Mouse (Mus musculus) kidney, postnatal 0 days (tissue): ENCODE measurements around the gene Ezh2. TPM values are rescaled to one million over a fixed set of nuclear protein-coding genes. Genes with fewer than 3 reads are reported as not detected.
A peak's percentile ranks its signal among the peaks of the same experiment; 100 is the strongest.

Experiments
- ATAC-seq: fragments of 200-750 bp; cut with Nextera tagmentation; replicated peaks from 2 replicates; pipeline ENCODE4 v1.8.0; 2017; ENCODE audit warnings: low read depth, moderate number of reproducible peaks, moderate TSS enrichment, moderate library complexity; ENCODE audit not compliant: low FRiP score
- DNase-seq: peaks from one replicate; pipeline ENCODE4 v3.0.0-alpha.2; 2016; ENCODE audit warnings: low spot score
- H3K27ac ChIP-seq: fragments of 300-500 bp; sonication (generic); 2 replicates; pipeline ENCODE4 v1.5.1; 2014; ENCODE audit warnings: mild to moderate bottlenecking
- H3K27me3 ChIP-seq: fragments of 300-500 bp; sonication (generic); 2 replicates; pipeline ENCODE4 v1.6.1; 2014; ENCODE audit warnings: low read length, mixed read lengths; ENCODE audit not compliant: insufficient read depth
- H3K36me3 ChIP-seq: fragments of 300-500 bp; sonication (generic); 2 replicates; pipeline ENCODE4 v1.6.1; 2014; ENCODE audit warnings: low read length, mixed read lengths; ENCODE audit not compliant: insufficient read depth
- H3K4me1 ChIP-seq: fragments of 300-500 bp; sonication (generic); replicated peaks from 2 replicates; pipeline ENCODE4 v1.6.1; 2014; ENCODE audit warnings: antibody characterized with exemption, low read length, mixed read lengths; ENCODE audit not compliant: insufficient read depth
- H3K4me2 ChIP-seq: fragments of 300-500 bp; sonication (generic); 2 replicates; pipeline ENCODE4 v1.6.1; 2014; ENCODE audit warnings: mild to moderate bottlenecking, low read length, moderate library complexity, mixed read lengths
- H3K4me3 ChIP-seq: fragments of 300-500 bp; sonication (generic); replicated peaks from 2 replicates; pipeline ENCODE4 v1.5.1; 2014; ENCODE audit warnings: low read depth, low read length
- H3K9ac ChIP-seq: fragments of 300-500 bp; sonication (generic); 2 replicates; pipeline ENCODE4 v1.6.1; 2014; ENCODE audit warnings: low read depth, low read length
- H3K9me3 ChIP-seq: fragments of 300-500 bp; sonication (generic); replicated peaks from 2 replicates; pipeline ENCODE4 v1.6.1; 2016; ENCODE audit warnings: low read length, inconsistent platforms, mixed read lengths
- CTCF ChIP-seq: IDR thresholded peaks from 2 replicates; pipeline ENCODE4 v1.5.1; 2016; ENCODE audit warnings: antibody characterized with exemption, low read depth, mild to moderate bottlenecking, moderate library complexity
- WGBS: fragments of 180-500 bp; shearing (Covaris S2); extraction: QIAGEN DNeasy Blood & Tissue Kit; methylation state at CpG from one replicate; pipeline ENCODE4 v1.1.7; 2014; 5-methylcytosine and 5-hydroxymethylcytosine counted together
- polyA plus RNA-seq: library from polyadenylated mRNA; unstranded; fragments of >200 nt; fragmentation: Nextera tagmentation; extraction: Ambion mirVana; gene quantifications from 2 replicates; pipeline ENCODE4 v1.2.1, GENCODE M21; 2015

Ezh2 gene
- polyA plus RNA-seq, 1 experiment from 2014 or later: 56.7 TPM

GRCm38 (mm10) chr6:47525041-47525440 lies 70.1 kb downstream of the Ezh2 start:
- Histone ChIP-seq H3K27me3 (no peaks in the 10 kb centered on the region), H3K27ac (no peak overlapping the region), H3K36me3 (peaks cover 52% of the 10 kb centered on the region), H3K4me1 (no peaks in the 10 kb centered on the region), H3K9me3 (no peaks in the 10 kb centered on the region), H3K4me2 (no peak overlapping the region), H3K4me3 (no peak overlapping the region), H3K9ac (no peak overlapping the region)
- WGBS: 75% methylated on average over 2 of the region's 2 CpGs
- no peak for TF ChIP-seq CTCF
- ATAC-seq (no peak), DNase-seq (no peak)

GRCm38 (mm10) chr6:47522431-47522830 lies 72.7 kb downstream of the Ezh2 start:
- no peak for TF ChIP-seq CTCF
- DNase-seq: no peak
- H3K9ac ChIP-seq: no peak overlapping the region
- H3K27me3 ChIP-seq: no peaks in the 10 kb centered on the region
- no peak overlapping the region for H3K4me3 ChIP-seq
- H3K4me1 ChIP-seq: no peaks in the 10 kb centered on the region
- H3K36me3 ChIP-seq: peaks cover 63% of the 10 kb centered on the region
- H3K9me3 ChIP-seq: no peaks in the 10 kb centered on the region
- H3K4me2 ChIP-seq: no peak overlapping the region
- ATAC-seq: no peak
- H3K27ac ChIP-seq: no peak overlapping the region
- 99% methylated on average over 3 of the region's 3 CpGs for WGBS

GRCm38 (mm10) chr6:47520030-47520429 lies 75.1 kb downstream of the Ezh2 start:
- no peaks in the 10 kb centered on the region for H3K4me1 ChIP-seq
- H3K9me3 ChIP-seq: no peaks in the 10 kb centered on the region
- ATAC-seq (no peak), DNase-seq (no peak)
- no peak overlapping the region for H3K4me3 ChIP-seq
- H3K27me3 ChIP-seq: no peaks in the 10 kb centered on the region
- H3K27ac ChIP-seq: no peak overlapping the region
- H3K4me2 ChIP-seq: no peak overlapping the region
- peaks cover 65% of the 10 kb centered on the region for H3K36me3 ChIP-seq
- H3K9ac ChIP-seq: no peak overlapping the region
- 85% methylated on average over 2 of the region's 2 CpGs for WGBS
- no peak for TF ChIP-seq CTCF

GRCm38 (mm10) chr6:47494562-47494961 lies 100.6 kb downstream of the Ezh2 start:
- H3K4me3 ChIP-seq: no peak overlapping the region
- H3K27me3 ChIP-seq: no peaks in the 10 kb centered on the region
- H3K4me1 ChIP-seq: no peaks in the 10 kb centered on the region
- H3K4me2 ChIP-seq: no peak overlapping the region
- TF ChIP-seq CTCF: no peak
- no peaks in the 10 kb centered on the region for H3K9me3 ChIP-seq
- no peak overlapping the region for H3K27ac ChIP-seq
- ATAC-seq (peak; percentile 81; the same call in 1 of the 2 replicates), DNase-seq (no peak)
- H3K36me3 ChIP-seq: no peaks in the 10 kb centered on the region
- H3K9ac ChIP-seq: no peak overlapping the region
- WGBS: 80% methylated on average over 4 of the region's 4 CpGs

- no peak for ATAC-seq
- H3K4me2 ChIP-seq: no peak overlapping the region
- no peaks in the 10 kb centered on the region for H3K27me3 ChIP-seq
- no peak overlapping the region for H3K27ac ChIP-seq
- DNase-seq: no peak
- no peaks in the 10 kb centered on the region for H3K36me3 ChIP-seq
- H3K9ac ChIP-seq: no peak overlapping the region
- no peaks in the 10 kb centered on the region for H3K4me1 ChIP-seq
- no peak for TF ChIP-seq CTCF
- H3K9me3 ChIP-seq: no peaks in the 10 kb centered on the region
- H3K4me3 ChIP-seq: no peak overlapping the region
- WGBS: 96% methylated on average over 1 of the region's 1 CpGs
Measured at GRCm38 (mm10) chr6:47482027-47482426, 113.1 kb downstream of the Ezh2 start.

Other genes starting within 250 kb of the Ezh2 start
- 108 and 115 TPM in 2 replicates for gene Cul1, start 141.9 kb downstream of the Ezh2 start, polyA plus RNA-seq
- gene Pdia4, start 218.1 kb upstream of the Ezh2 start, polyA plus RNA-seq: 209 and 245 TPM in 2 replicates
- 1.9 and 2.1 TPM in 2 replicates for gene Zfp786, start 235.5 kb upstream of the Ezh2 start, polyA plus RNA-seq
- 6.7 TPM in 2 replicates for gene Zfp398, start 240.3 kb upstream of the Ezh2 start, polyA plus RNA-seq